Mouse (Mus musculus) urinary bladder, postnatal 10 days (tissue): Measurements from ENCODE around the gene Ddx55.
A peak's percentile ranks its signal among the peaks of the same experiment; 100 is the strongest.

Experiments
- DNase-seq: peaks from one replicate; pipeline ENCODE4 v3.0.0; 2022; ENCODE audit warnings: low spot score

Ddx55 gene

GRCm38 (mm10) chr5:124552558-124553307 is at the start of gene Ddx55:
Ddx55 (plus strand) TSS chr5:124552864.
- peak; percentile 67 for DNase-seq

GRCm38 (mm10) chr5:124503742-124504141 is 48.9 kb upstream of the Ddx55 start:
- DNase-seq, result no peak

- no peak for DNase-seq
Measured at GRCm38 (mm10) chr5:124505235-124505634, 47.4 kb upstream of the Ddx55 start.

- no peak for DNase-seq
Measured at GRCm38 (mm10) chr5:124506731-124507359, 45.8 kb upstream of the Ddx55 start.

GRCm38 (mm10) chr5:124509200-124509599 is 43.5 kb upstream of the Ddx55 start:
- no peak for DNase-seq

GRCm38 (mm10) chr5:124509742-124510237 is 42.9 kb upstream of the Ddx55 start:
- DNase-seq, result no peak

- DNase-seq, result no peak
Measured at GRCm38 (mm10) chr5:124510536-124511050, 42.1 kb upstream of the Ddx55 start.

- DNase-seq, result no peak
Measured at GRCm38 (mm10) chr5:124515789-124516188, 36.9 kb upstream of the Ddx55 start.

GRCm38 (mm10) chr5:124518648-124519047 is 34.0 kb upstream of the Ddx55 start:
- DNase-seq, result no peak

- DNase-seq, result no peak
Measured at GRCm38 (mm10) chr5:124521588-124521987, 31.1 kb upstream of the Ddx55 start.

GRCm38 (mm10) chr5:124523032-124523431 is 29.6 kb upstream of the Ddx55 start:
- DNase-seq, result no peak

GRCm38 (mm10) chr5:124524943-124525342 is 27.7 kb upstream of the Ddx55 start:
- DNase-seq, result no peak

- no peak for DNase-seq
Measured at GRCm38 (mm10) chr5:124528351-124528750, 24.3 kb upstream of the Ddx55 start.

- DNase-seq, result no peak
Measured at GRCm38 (mm10) chr5:124528791-124529190, 23.9 kb upstream of the Ddx55 start.

- no peak for DNase-seq
Measured at GRCm38 (mm10) chr5:124529191-124529651, 23.4 kb upstream of the Ddx55 start.

- no peak for DNase-seq
Measured at GRCm38 (mm10) chr5:124529697-124530096, 23.0 kb upstream of the Ddx55 start.

GRCm38 (mm10) chr5:124530655-124531582 is 21.7 kb upstream of the Ddx55 start, which contains the start of gene Rilpl1:
Rilpl1 (minus strand) TSS chr5:124531391.
- no peak for DNase-seq

- no peak for DNase-seq
Measured at GRCm38 (mm10) chr5:124531583-124531930, 21.1 kb upstream of the Ddx55 start.

- no peak for DNase-seq
Measured at GRCm38 (mm10) chr5:124532451-124532850, 20.2 kb upstream of the Ddx55 start.

- DNase-seq, result no peak
Measured at GRCm38 (mm10) chr5:124535016-124535415, 17.6 kb upstream of the Ddx55 start.

GRCm38 (mm10) chr5:124536776-124537175 is 15.9 kb upstream of the Ddx55 start:
- DNase-seq, result no peak
